Mouse (Mus musculus): ENCODE results near the gene Pir. TPM values are rescaled to one million over a fixed set of nuclear protein-coding genes. Genes with fewer than 3 reads are reported as not detected.

The Pir gene
- total and polyA plus RNA-seq, 3 experiments: not detected

DNA sequence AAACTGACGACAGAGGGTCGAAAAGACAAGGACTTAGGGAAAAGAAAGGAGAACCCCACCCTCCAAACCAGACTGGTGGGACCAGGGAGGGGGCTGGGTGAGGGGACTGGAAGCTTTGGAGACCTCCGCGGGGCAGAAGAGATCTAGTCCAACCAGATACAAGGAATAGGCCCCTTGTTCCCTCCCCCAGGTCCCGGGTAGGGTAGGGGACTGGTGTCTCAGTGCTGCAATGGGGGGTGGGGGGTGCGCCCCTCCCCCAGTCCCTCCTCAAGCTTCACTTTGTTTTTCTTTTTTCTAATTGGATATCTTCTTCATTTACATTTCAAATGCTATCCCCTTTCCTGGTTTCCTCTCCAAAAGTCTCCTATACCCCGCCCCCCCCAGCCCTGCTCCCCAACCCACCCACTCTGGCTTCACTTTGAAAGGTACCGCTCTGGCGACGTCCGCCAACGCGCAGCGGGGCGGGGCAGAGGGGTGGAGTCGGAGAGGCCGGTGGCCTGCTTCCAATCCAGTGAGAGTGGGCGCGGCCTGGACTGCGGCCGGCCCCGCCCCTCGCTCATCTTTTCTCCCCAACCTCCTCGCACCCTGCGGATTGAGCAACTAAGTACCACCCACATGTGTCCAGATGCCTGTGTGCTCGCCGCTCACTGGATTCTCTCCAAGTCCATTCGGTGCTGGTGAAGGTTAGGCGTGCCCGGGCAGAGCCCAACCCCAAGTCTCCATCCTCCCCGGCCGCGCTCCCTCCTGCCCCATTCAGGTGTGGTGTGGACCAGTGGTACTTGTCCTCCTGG, 112.6 kb downstream of the Pir start:
- in situ Hi-C loops (cut with MboI; ENCODE audit: low pct_ligation_motif_present, low pct_unique_long_range_greater_than_20kb, low sequenced_read_pairs) (no loop called here), dilution Hi-C loops (cut with MboI; ENCODE audit: extremely low pct_ligation_motif_present, extremely low pct_unique_long_range_greater_than_20kb, low sequenced_read_pairs) (no loop called here)
- Histone ChIP-seq H3K9me3 (replicated peaks; ENCODE audit: low read length) (no peaks in the 10 kb centered on the region), H3K36me3 (replicated peaks in 1 of 2; ENCODE audit: control insufficient read depth in 1 of 2, insufficient read depth in 1 of 2, low read length in 1 of 2) (no peaks in the 10 kb centered on the region), H3K4me1 (ENCODE audit: control insufficient read depth in 1 of 2, insufficient read depth in 2 of 2) (no peaks in the 10 kb centered on the region), H3K4me3 (replicated peaks in 1 of 3; ENCODE audit: low read depth in 2 of 3, low read length in 2 of 3, poor library complexity in 1 of 3) (peak overlapping the region in 2 of 3 experiments; percentile 39 to 53), H3K4me2 (ENCODE audit: insufficient read depth, low read depth, poor library complexity, severe bottlenecking) (peak overlapping the region; percentile 83), H3K9ac (ENCODE audit: insufficient read depth, low read depth) (peak overlapping the region; percentile 27; the same call in 1 of the 2 replicates), H3K79me2 (replicated peaks; ENCODE audit: control insufficient read depth, extremely low read depth, insufficient read depth, poor library complexity, severe bottlenecking) (no peaks in the 10 kb centered on the region), H3K27me3 (replicated peaks) (no peaks in the 10 kb centered on the region), H3K27ac (ENCODE audit: insufficient read depth, low read depth) (no peak overlapping the region)
- peak; percentile 71 for DNase-seq (ENCODE audit: extremely low read depth)
- no peak for TF ChIP-seq BHLHE40 (IDR thresholded peaks at IDR 0.05; ENCODE audit: low read depth, low read length)
- TF ChIP-seq POLR2A (IDR thresholded peaks at IDR 0.05; ENCODE audit: low read depth, low read length): 0 out of 2 replicates have a peak, but pooled peaks have one; percentile 21
- 0 out of 2 replicates have a peak, but pooled peaks have one; percentile 13 for TF ChIP-seq TCF12 (IDR thresholded peaks at IDR 0.05; ENCODE audit: low read depth, low read length)
- TF ChIP-seq EP300 (IDR thresholded peaks at IDR 0.05; ENCODE audit: low read length): no peak
- TF ChIP-seq NELFE (IDR thresholded peaks at IDR 0.05; ENCODE audit: low read depth, low read length): no peak
- no peak for TF ChIP-seq HCFC1 (IDR thresholded peaks at IDR 0.05; ENCODE audit: low read depth, low read length)
- TF ChIP-seq SIN3A (IDR thresholded peaks at IDR 0.05; ENCODE audit: low read length): no peak
- no peak for TF ChIP-seq USF1 (IDR thresholded peaks at IDR 0.05; ENCODE audit: low read depth, low read length)
- TF ChIP-seq MXI1 (IDR thresholded peaks at IDR 0.05; ENCODE audit: low read depth, low read length): no peak
- TF ChIP-seq IRF4 (IDR thresholded peaks at IDR 0.05; ENCODE audit: low read depth, low read length): no peak
- TF ChIP-seq ELF1 (IDR thresholded peaks at IDR 0.05; ENCODE audit: low read depth, low read length): no peak
- TF ChIP-seq RCOR1 (conservative IDR thresholded peaks at IDR 0.05; ENCODE audit: low read depth, low read length): no peak
- no peak for TF ChIP-seq ZC3H11A (IDR thresholded peaks at IDR 0.05; ENCODE audit: low read depth, low read length)
- no peak for TF ChIP-seq ZKSCAN1 (IDR thresholded peaks at IDR 0.05; ENCODE audit: borderline replicate concordance, low read depth, low read length)
- no peak for TF ChIP-seq MYC (IDR thresholded peaks at IDR 0.05; ENCODE audit: low read depth, low read length)

DNA sequence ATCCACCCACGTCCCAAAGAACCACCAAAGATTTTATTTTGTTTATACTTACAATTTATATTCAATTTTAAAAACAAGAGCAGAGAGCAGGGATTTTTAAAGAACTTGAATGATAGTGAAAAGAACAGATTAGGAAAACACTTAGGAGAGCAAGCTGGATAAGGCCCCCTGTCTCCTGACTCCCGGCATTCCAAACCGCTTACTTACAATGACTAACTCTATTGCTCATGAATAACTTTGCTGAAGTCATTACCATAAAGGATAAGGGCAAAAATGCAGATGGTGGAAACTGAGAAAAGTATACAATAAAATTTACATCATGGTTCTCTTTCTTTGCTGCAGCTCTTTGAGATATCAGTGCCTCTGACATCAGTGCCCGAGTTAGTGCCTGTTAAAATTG, 124.9 kb downstream of the Pir start:
- no peak for DNase-seq (ENCODE audit: extremely low read depth)
- H3K4me1 ChIP-seq (ENCODE audit: control insufficient read depth in 1 of 2, insufficient read depth in 2 of 2): no peaks in the 10 kb centered on the region
- H3K79me2 ChIP-seq (replicated peaks; ENCODE audit: control insufficient read depth, extremely low read depth, insufficient read depth, poor library complexity, severe bottlenecking): no peaks in the 10 kb centered on the region
- H3K27me3 ChIP-seq (replicated peaks): no peaks in the 10 kb centered on the region
- no peak for TF ChIP-seq MAX (IDR thresholded peaks at IDR 0.05; ENCODE audit: low read length)
- no peak for TF ChIP-seq POLR2AphosphoS2 (IDR thresholded peaks at IDR 0.05; ENCODE audit: low read depth, low read length)
- TF ChIP-seq SMC3 (IDR thresholded peaks at IDR 0.05; ENCODE audit: low read depth, low read length): no peak
- no peak for TF ChIP-seq CTCF (conservative IDR thresholded peaks at IDR 0.05 in 1 of 2, IDR thresholded peaks at IDR 0.05 in 1 of 2; ENCODE audit: low read depth in 2 of 2, low read length in 2 of 2)
- TF ChIP-seq ZNF384 (IDR thresholded peaks at IDR 0.05; ENCODE audit: low read depth, low read length): no peak
- no peak for TF ChIP-seq IRF4 (IDR thresholded peaks at IDR 0.05; ENCODE audit: low read depth, low read length)
- TF ChIP-seq USF2 (conservative IDR thresholded peaks at IDR 0.05; ENCODE audit: low read depth, low read length): no peak
- TF ChIP-seq KAT2A (IDR thresholded peaks at IDR 0.05; ENCODE audit: insufficient replicate concordance, low read length): no peak
- no peak for TF ChIP-seq UBTF (IDR thresholded peaks at IDR 0.05; ENCODE audit: low read depth, low read length)
- no peak for TF ChIP-seq NELFE (IDR thresholded peaks at IDR 0.05; ENCODE audit: low read depth, low read length)
- TF ChIP-seq RAD21 (IDR thresholded peaks at IDR 0.05; ENCODE audit: low read depth, low read length): no peak
- no peak for TF ChIP-seq TBP (conservative IDR thresholded peaks at IDR 0.05; ENCODE audit: low read depth, low read length)
- no peak for TF ChIP-seq HCFC1 (IDR thresholded peaks at IDR 0.05; ENCODE audit: low read depth, low read length)
- no peak overlapping the region for H3K9ac ChIP-seq (ENCODE audit: insufficient read depth, low read depth)
- no peaks in the 10 kb centered on the region for H3K36me3 ChIP-seq (replicated peaks in 1 of 2; ENCODE audit: control insufficient read depth in 1 of 2, insufficient read depth in 1 of 2, low read length in 1 of 2)
- H3K27ac ChIP-seq (ENCODE audit: insufficient read depth, low read depth): no peak overlapping the region
- H3K9me3 ChIP-seq (replicated peaks; ENCODE audit: low read length): no peaks in the 10 kb centered on the region
- in situ Hi-C loops (cut with MboI; ENCODE audit: low pct_ligation_motif_present, low pct_unique_long_range_greater_than_20kb, low sequenced_read_pairs): loop anchor here (10.0 kb wide), 1 partner anchor 209 kb away; no protein-coding TSS in a partner anchor
- H3K4me2 ChIP-seq (ENCODE audit: insufficient read depth, low read depth, poor library complexity, severe bottlenecking): no peak overlapping the region
- dilution Hi-C loops (cut with MboI; ENCODE audit: extremely low pct_ligation_motif_present, extremely low pct_unique_long_range_greater_than_20kb, low sequenced_read_pairs): no loop called here
- no peak overlapping the region for H3K4me3 ChIP-seq (replicated peaks in 1 of 3; ENCODE audit: low read depth in 2 of 3, low read length in 2 of 3, poor library complexity in 1 of 3)
